Mouse (Mus musculus) heart, embryonic 10.5 days (tissue): ENCODE measurements around the gene Rapgef2. TPM values are rescaled to one million over a fixed set of nuclear protein-coding genes. Genes with fewer than 3 reads are reported as not detected.
"Not testable (repeated sequence)": the region's sequence is repeated elsewhere in the genome, so short reads cannot be mapped to it uniquely, and the experiment has no call there.

Source experiments
- DNase-seq: peaks from one replicate; pipeline ENCODE4 v3.0.0-alpha.2; 2017; ENCODE audit warnings: low spot score
- H3K27ac ChIP-seq: fragments of 300-500 bp; sonication (generic); 2 replicates; pipeline ENCODE4 v1.5.1; 2016; ENCODE audit warnings: mild to moderate bottlenecking
- H3K27me3 ChIP-seq: fragments of 300-500 bp; sonication (generic); 2 replicates; pipeline ENCODE4 v1.6.1; 2016; ENCODE audit warnings: mild to moderate bottlenecking; ENCODE audit not compliant: poor library complexity, insufficient read depth, severe bottlenecking
- H3K36me3 ChIP-seq: fragments of 300-500 bp; sonication (generic); 2 replicates; pipeline ENCODE4 v1.6.1; 2016; ENCODE audit warnings: mild to moderate bottlenecking, moderate library complexity
- H3K4me1 ChIP-seq: fragments of 300-500 bp; sonication (generic); 2 replicates; pipeline ENCODE4 v1.6.1; 2016; ENCODE audit warnings: mild to moderate bottlenecking
- H3K4me3 ChIP-seq: fragments of 300-500 bp; sonication (generic); 2 replicates; pipeline ENCODE4 v1.5.1; 2016; ENCODE audit warnings: mild to moderate bottlenecking, moderate library complexity
- H3K9me3 ChIP-seq: fragments of 300-500 bp; sonication (generic); 2 replicates; pipeline ENCODE4 v1.6.1; 2016; ENCODE audit warnings: mild to moderate bottlenecking, moderate library complexity
- WGBS: fragments of 180-500 bp; shearing (Covaris S2); methylation state at CpG from one replicate; pipeline ENCODE4 v1.1.7; 2016; 5-methylcytosine and 5-hydroxymethylcytosine counted together
- polyA plus RNA-seq: library from polyadenylated mRNA; unstranded; fragments of >200 nt; fragmentation: Nextera tagmentation; extraction: Ambion mirVana; gene quantifications from 2 replicates; pipeline ENCODE4 v1.2.1, GENCODE M21; 2016

Rapgef2 gene
- polyA plus RNA-seq, 1 experiment from 2014 or later, result 4.4 TPM

DNA sequence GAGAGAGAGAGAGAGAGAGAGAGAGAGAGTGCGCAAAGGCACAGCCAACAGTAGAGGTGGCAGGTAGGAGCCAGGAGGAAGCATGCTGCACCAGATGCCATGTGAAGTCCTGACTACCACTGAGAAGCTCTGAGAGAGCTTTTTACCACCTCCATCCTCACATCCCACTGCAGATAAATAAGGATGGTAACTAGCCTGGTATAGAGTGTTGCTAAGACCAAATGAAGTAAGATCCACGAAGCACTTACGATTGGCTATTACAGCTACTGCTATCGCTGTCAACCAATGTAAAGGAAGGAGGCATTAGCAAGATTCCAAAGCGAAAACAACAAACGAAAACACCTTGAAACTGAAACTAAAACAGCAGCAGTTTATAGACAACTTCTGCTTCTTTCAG lies 47.3 kb downstream of the Rapgef2 start:
- WGBS, result 74% methylated on average over 6 of the region's 6 CpGs
- no peaks in the 10 kb centered on the region for H3K27me3 ChIP-seq
- H3K4me3 ChIP-seq, result no peak overlapping the region
- DNase-seq, result no peak
- no peaks in the 10 kb centered on the region for H3K36me3 ChIP-seq
- peaks cover 30% of the 10 kb centered on the region for H3K4me1 ChIP-seq
- H3K9me3 ChIP-seq, result no peaks in the 10 kb centered on the region
- no peak overlapping the region for H3K27ac ChIP-seq

- Histone ChIP-seq H3K27me3 (no peaks in the 10 kb centered on the region), H3K27ac (peak overlapping the region; percentile 67; the same call in 1 of the 2 replicates), H3K4me3 (no peak overlapping the region), H3K9me3 (no peaks in the 10 kb centered on the region), H3K4me1 (peaks cover 29% of the 10 kb centered on the region), H3K36me3 (no peaks in the 10 kb centered on the region)
- no peak for DNase-seq
- WGBS, result 57% methylated on average over 4 of the region's 4 CpGs
Observed at GRCm38 (mm10) chr3:79238456-79239065, 47.8 kb downstream of the Rapgef2 start.

DNA sequence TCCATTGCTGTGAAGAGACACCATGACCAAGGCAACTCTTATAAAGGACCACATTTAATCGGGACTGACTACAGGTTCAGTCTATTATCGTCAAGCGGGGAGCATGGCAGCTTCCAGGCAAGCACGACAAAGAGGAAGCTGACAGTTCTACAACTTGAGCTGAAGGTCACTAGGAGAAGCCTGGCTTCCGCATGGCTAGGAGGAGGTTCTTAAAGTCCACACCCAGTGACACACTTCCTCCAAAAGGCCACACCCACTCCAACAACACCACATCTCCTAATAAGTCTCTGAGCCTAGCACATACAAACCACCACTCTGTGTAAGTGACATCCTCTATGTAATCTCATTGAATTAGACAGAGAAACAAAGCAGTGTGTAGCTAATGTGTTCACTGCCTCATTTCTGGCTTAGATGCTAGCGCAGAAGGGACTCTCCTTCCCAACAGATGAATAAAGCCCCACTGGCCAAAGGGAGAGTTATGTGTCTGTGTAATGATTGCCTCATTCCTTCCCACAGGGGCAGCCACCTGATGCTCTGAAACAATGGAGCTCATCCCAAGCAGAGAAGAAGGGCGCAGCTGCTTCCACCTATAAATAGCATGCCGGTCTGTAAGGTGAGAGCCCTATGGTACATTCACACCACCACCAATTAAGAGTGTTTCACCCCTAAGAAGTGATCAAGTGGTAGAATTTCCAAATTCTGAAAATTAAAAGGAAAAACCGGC lies 48.5 kb downstream of the Rapgef2 start:
- H3K27ac ChIP-seq, result peak overlapping the region; percentile 67
- H3K4me3 ChIP-seq, result no peak overlapping the region
- H3K4me1 ChIP-seq, result peaks cover 24% of the 10 kb centered on the region
- DNase-seq, result no peak
- no peaks in the 10 kb centered on the region for H3K9me3 ChIP-seq
- 82% methylated on average over 9 of the region's 9 CpGs for WGBS
- H3K36me3 ChIP-seq, result no peaks in the 10 kb centered on the region
- H3K27me3 ChIP-seq, result no peaks in the 10 kb centered on the region

GRCm38 (mm10) chr3:79234485-79234884 lies 51.8 kb downstream of the Rapgef2 start:
- WGBS, result 72% methylated on average over 3 of the region's 3 CpGs
- no peak overlapping the region for H3K27ac ChIP-seq
- H3K27me3 ChIP-seq, result no peaks in the 10 kb centered on the region
- no peak overlapping the region for H3K4me3 ChIP-seq
- no peaks in the 10 kb centered on the region for H3K36me3 ChIP-seq
- no peak for DNase-seq
- peaks cover 22% of the 10 kb centered on the region for H3K4me1 ChIP-seq
- no peaks in the 10 kb centered on the region for H3K9me3 ChIP-seq

- H3K27ac ChIP-seq, result no peak overlapping the region
Observed at GRCm38 (mm10) chr3:79233478-79234415, 52.6 kb downstream of the Rapgef2 start.

DNA sequence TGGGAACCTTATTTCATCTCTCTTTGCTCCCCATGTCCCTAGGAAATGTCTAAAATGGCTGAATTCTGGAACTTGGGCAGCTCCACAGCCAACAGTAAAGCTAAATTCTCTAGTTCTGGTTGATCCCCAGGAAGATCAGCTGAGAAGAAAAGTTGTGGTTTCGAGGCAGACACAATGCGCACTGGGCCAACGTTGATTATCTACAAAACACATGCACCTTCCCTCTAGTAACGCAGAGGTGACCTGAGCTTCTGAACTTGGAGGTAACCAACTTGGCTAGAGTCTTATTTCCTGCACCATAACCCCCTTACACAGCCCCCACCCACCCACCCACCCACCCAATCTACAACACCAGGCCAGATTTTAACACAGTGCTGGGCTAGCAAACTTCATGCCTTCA lies 55.6 kb downstream of the Rapgef2 start:
- no peaks in the 10 kb centered on the region for H3K9me3 ChIP-seq

More at GRCm38 (mm10) chr3:79233478-79234415, 52.6 kb downstream of the Rapgef2 start:
- Histone ChIP-seq H3K4me3 (no peak overlapping the region), H3K4me1 (peaks cover 17% of the 10 kb centered on the region), H3K27me3 (no peaks in the 10 kb centered on the region), H3K36me3 (no peaks in the 10 kb centered on the region), H3K9me3 (no peaks in the 10 kb centered on the region)
- WGBS, result 81% methylated on average over 13 of the region's 13 CpGs
- no peak for DNase-seq

GRCm38 (mm10) chr3:79229546-79229945 lies 56.8 kb downstream of the Rapgef2 start:
- no peak overlapping the region for H3K27ac ChIP-seq
- H3K36me3 ChIP-seq, result no peaks in the 10 kb centered on the region
- 0 out of 2 replicates have a peak, but pooled peaks cover 6% of the 10 kb centered on the region for H3K4me1 ChIP-seq
- DNase-seq, result no peak
- no peaks in the 10 kb centered on the region for H3K27me3 ChIP-seq
- no peaks in the 10 kb centered on the region for H3K9me3 ChIP-seq
- WGBS, result 70% methylated on average over 6 of the region's 6 CpGs
- no peak overlapping the region for H3K4me3 ChIP-seq

More for the DNA sequence above, 55.6 kb downstream of the Rapgef2 start:
- Histone ChIP-seq H3K4me1 (0 out of 2 replicates have a peak, but pooled peaks cover 6% of the 10 kb centered on the region), H3K27ac (no peak overlapping the region), H3K4me3 (no peak overlapping the region), H3K36me3 (no peaks in the 10 kb centered on the region), H3K27me3 (no peaks in the 10 kb centered on the region)
- WGBS, result 90% methylated on average over 4 of the region's 4 CpGs
- DNase-seq, result no peak

GRCm38 (mm10) chr3:79228304-79228703 lies 58.0 kb downstream of the Rapgef2 start:
- Histone ChIP-seq H3K27ac (no peak overlapping the region), H3K36me3 (no peaks in the 10 kb centered on the region), H3K4me1 (0 out of 2 replicates have a peak, but pooled peaks cover 6% of the 10 kb centered on the region), H3K4me3 (no peak overlapping the region), H3K9me3 (no peaks in the 10 kb centered on the region), H3K27me3 (no peaks in the 10 kb centered on the region)
- no peak for DNase-seq

DNA sequence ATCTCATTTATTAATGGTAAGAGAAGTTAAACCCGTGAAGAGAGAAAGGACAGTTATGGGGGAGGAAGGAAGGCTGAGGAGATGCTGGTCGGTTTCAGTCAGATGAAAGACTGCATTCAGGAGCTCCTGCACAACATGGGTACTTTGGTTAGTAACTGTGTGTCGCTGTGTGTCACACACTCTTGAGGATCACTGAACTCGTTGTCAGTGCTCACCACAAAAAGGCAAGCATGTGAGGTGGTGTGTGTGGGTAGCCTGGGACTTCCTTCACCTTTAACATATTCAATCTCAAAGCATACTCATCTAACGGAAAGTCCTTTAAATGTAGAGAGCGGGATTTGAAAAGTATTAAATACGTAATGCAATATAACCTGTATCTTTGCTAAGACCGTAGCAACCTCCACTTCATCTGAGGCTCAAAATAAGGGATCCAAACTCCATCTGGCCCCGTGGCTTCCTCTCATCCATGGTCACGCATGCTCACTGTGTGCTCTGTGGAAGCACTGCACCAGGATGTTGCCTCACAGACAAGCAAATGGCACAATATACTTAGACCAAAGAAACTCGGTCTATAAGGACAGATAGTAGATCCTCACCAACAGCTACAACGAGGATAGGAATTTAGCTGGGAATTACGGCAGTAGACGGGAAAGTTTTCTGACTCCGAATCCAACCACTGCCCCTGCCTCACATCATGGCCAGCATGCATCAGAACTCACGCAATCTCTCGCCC lies 58.8 kb downstream of the Rapgef2 start:
- H3K4me1 ChIP-seq, result 0 out of 2 replicates have a peak, but pooled peaks cover 6% of the 10 kb centered on the region
- H3K36me3 ChIP-seq, result no peaks in the 10 kb centered on the region
- 83% methylated on average over 17 of the region's 17 CpGs for WGBS
- DNase-seq, result no peak
- H3K4me3 ChIP-seq, result no peak overlapping the region
- no peak overlapping the region for H3K27ac ChIP-seq
- no peaks in the 10 kb centered on the region for H3K27me3 ChIP-seq
- H3K9me3 ChIP-seq, result no peaks in the 10 kb centered on the region

GRCm38 (mm10) chr3:79226807-79227206 lies 59.5 kb downstream of the Rapgef2 start:
- not testable (repeated sequence) for DNase-seq, H3K9me3 ChIP-seq, H3K4me3 ChIP-seq, H3K27me3 ChIP-seq, H3K36me3 ChIP-seq, H3K4me1 ChIP-seq, H3K27ac ChIP-seq
- WGBS, result 68% methylated on average over 1 of the region's 1 CpGs

GRCm38 (mm10) chr3:79225888-79226287 lies 60.4 kb downstream of the Rapgef2 start:
- 0 out of 2 replicates have a peak, but pooled peaks cover 14% of the 10 kb centered on the region for H3K4me1 ChIP-seq
- H3K27me3 ChIP-seq, result no peaks in the 10 kb centered on the region
- no peak overlapping the region for H3K4me3 ChIP-seq
- no peaks in the 10 kb centered on the region for H3K36me3 ChIP-seq
- WGBS, result 81% methylated on average over 6 of the region's 6 CpGs
- no peaks in the 10 kb centered on the region for H3K9me3 ChIP-seq
- H3K27ac ChIP-seq, result no peak overlapping the region
- peak; percentile 30 for DNase-seq

GRCm38 (mm10) chr3:79224352-79224751 lies 62.0 kb downstream of the Rapgef2 start:
- H3K27ac ChIP-seq, result no peak overlapping the region
- no peak for DNase-seq
- H3K27me3 ChIP-seq, result no peaks in the 10 kb centered on the region
- no peaks in the 10 kb centered on the region for H3K9me3 ChIP-seq
- 0 out of 2 replicates have a peak, but pooled peaks cover 11% of the 10 kb centered on the region for H3K4me1 ChIP-seq
- no peaks in the 10 kb centered on the region for H3K36me3 ChIP-seq
- 75% methylated on average over 7 of the region's 7 CpGs for WGBS
- H3K4me3 ChIP-seq, result no peak overlapping the region
